Mouse (Mus musculus) liver, embryonic 16.5 days (tissue): ENCODE measurements around the gene Atp6v1g1. TPM values are rescaled to one million over a fixed set of nuclear protein-coding genes. Genes with fewer than 3 reads are reported as not detected.

Experiments used
- ATAC-seq: fragments of 200-750 bp; cut with Nextera tagmentation; 2 replicates; pipeline ENCODE4 v1.8.0; 2017; ENCODE audit warnings: low read depth, mild to moderate bottlenecking, moderate number of reproducible peaks, moderate library complexity
- H3K27ac ChIP-seq: fragments of 300-500 bp; sonication (generic); 2 replicates; pipeline ENCODE4 v1.5.1; 2014; ENCODE audit warnings: mild to moderate bottlenecking, low read length
- H3K27me3 ChIP-seq: fragments of 300-500 bp; sonication (generic); 2 replicates; pipeline ENCODE4 v1.6.1; 2014; ENCODE audit warnings: low read depth, low read length, mixed read lengths; ENCODE audit not compliant: control insufficient read depth, insufficient read depth
- H3K36me3 ChIP-seq: fragments of 300-500 bp; sonication (generic); 2 replicates; pipeline ENCODE4 v1.6.1; 2014; ENCODE audit warnings: mild to moderate bottlenecking; ENCODE audit not compliant: control insufficient read depth, insufficient read depth
- H3K4me1 ChIP-seq: fragments of 300-500 bp; sonication (generic); 2 replicates; pipeline ENCODE4 v1.6.1; 2014; ENCODE audit warnings: low read depth, low read length, mixed read lengths; ENCODE audit not compliant: control insufficient read depth
- H3K4me2 ChIP-seq: fragments of 300-500 bp; sonication (generic); 2 replicates; pipeline ENCODE4 v1.6.1; 2014; ENCODE audit warnings: low read depth, low read length, mixed read lengths
- H3K4me3 ChIP-seq: fragments of 300-500 bp; sonication (generic); 2 replicates; pipeline ENCODE4 v1.5.1; 2014; ENCODE audit warnings: low read depth, mild to moderate bottlenecking, low read length
- H3K9ac ChIP-seq: fragments of 300-500 bp; sonication (generic); 2 replicates; pipeline ENCODE4 v1.6.1; 2014; ENCODE audit warnings: low read depth, low read length
- H3K9me3 ChIP-seq: fragments of 300-500 bp; sonication (generic); replicated peaks from 2 replicates; pipeline ENCODE4 v1.6.1; 2016; ENCODE audit warnings: low read length; ENCODE audit not compliant: control insufficient read depth
- WGBS: fragments of 180-500 bp; shearing (Covaris S2); extraction: QIAGEN DNeasy Blood & Tissue Kit; methylation state at CpG from one replicate; pipeline ENCODE4 v1.1.7; 2014; ENCODE audit not compliant: insufficient replicate concordance; 5-methylcytosine and 5-hydroxymethylcytosine counted together
- polyA plus RNA-seq: library from polyadenylated mRNA; unstranded; fragments of >200 nt; fragmentation: Nextera tagmentation; extraction: Ambion mirVana; gene quantifications from 2 replicates; pipeline ENCODE4 v1.2.1, GENCODE M21; 2015

Gene Atp6v1g1
- polyA plus RNA-seq, 1 experiment from 2014 or later: 123 TPM

DNA sequence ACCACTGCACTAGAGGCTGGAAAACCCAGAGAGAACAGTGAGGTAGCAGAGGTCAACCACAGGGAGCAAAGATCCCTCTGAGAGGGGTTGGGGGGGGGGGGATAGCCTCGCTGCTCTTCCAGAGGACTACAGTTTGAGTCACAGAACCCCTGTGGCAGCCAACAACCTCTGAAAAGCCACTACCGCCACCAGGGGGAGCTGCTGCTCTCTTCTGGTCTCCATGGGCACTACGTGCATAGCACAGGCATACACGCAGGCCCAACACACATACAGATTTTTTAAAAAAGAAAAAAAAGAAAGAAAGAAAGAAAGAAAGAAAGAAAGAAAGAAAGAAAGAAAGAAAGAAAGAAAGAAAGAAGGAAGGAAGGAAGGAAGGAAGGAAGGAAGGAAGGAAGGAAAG, 36.3 kb upstream of the Atp6v1g1 start:
- ATAC-seq: no peak
- Histone ChIP-seq H3K4me1 (no peaks in the 10 kb centered on the region), H3K9me3 (no peaks in the 10 kb centered on the region), H3K4me2 (no peak overlapping the region), H3K4me3 (no peak overlapping the region), H3K9ac (no peak overlapping the region), H3K27ac (no peak overlapping the region), H3K36me3 (no peaks in the 10 kb centered on the region), H3K27me3 (no peaks in the 10 kb centered on the region)
- WGBS: 18% methylated on average over 4 of the region's 4 CpGs

DNA sequence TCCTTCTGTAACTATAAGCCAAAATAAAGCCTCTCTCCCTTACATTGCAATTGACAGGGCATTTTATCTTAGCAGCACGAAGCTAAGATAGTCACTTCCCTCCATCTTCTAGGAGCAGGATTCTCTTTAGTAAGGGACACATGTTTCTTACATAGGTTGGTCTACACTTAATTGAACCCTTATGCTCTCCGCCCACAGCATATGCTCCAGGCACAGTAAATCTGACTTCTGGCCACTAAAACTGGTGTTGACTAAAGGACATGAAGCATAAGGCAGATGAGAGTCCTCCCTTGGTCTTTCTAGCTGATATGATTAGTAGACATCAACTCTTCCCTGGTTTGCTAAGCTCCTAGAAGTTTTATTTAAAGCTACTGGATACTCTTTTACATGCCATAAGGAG, 31.7 kb upstream of the Atp6v1g1 start:
- Histone ChIP-seq H3K9ac (no peak overlapping the region), H3K4me2 (no peak overlapping the region), H3K4me1 (no peaks in the 10 kb centered on the region), H3K36me3 (no peaks in the 10 kb centered on the region), H3K4me3 (no peak overlapping the region), H3K9me3 (no peaks in the 10 kb centered on the region), H3K27ac (no peak overlapping the region), H3K27me3 (no peaks in the 10 kb centered on the region)
- WGBS: 51% methylated on average over 2 of the region's 2 CpGs
- no peak for ATAC-seq

DNA sequence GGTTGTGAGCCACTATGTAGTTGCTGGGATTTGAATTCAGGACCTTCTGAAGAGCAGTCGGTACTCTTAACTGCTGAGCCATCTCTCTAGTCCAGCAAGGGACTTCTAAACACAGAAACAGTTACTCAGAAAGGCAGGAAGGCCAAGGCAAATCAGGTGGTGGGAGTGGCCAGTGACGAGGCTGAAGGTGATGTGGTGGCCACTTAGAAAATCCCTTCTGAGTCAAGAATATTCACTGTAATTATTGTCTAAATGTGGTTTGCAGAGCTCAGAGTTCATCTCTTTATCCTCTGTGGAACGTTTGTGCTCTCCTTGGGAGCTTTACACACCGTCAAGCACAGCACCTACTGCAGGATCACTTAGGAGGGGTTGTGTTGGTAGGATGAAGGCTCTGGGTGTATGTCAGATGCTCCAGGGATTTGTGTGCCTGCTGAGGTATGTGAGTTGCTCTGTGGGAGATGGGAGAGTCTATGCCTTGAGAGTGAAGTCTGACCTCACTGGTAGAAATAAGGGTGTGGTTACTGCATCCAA, 30.1 kb upstream of the Atp6v1g1 start:
- no peaks in the 10 kb centered on the region for H3K27me3 ChIP-seq
- H3K27ac ChIP-seq: no peak overlapping the region
- H3K4me1 ChIP-seq: no peaks in the 10 kb centered on the region
- no peak for ATAC-seq
- no peaks in the 10 kb centered on the region for H3K9me3 ChIP-seq
- 42% methylated on average over 4 of the region's 4 CpGs for WGBS
- H3K36me3 ChIP-seq: no peaks in the 10 kb centered on the region
- H3K4me2 ChIP-seq: no peak overlapping the region
- H3K9ac ChIP-seq: no peak overlapping the region
- H3K4me3 ChIP-seq: no peak overlapping the region

DNA sequence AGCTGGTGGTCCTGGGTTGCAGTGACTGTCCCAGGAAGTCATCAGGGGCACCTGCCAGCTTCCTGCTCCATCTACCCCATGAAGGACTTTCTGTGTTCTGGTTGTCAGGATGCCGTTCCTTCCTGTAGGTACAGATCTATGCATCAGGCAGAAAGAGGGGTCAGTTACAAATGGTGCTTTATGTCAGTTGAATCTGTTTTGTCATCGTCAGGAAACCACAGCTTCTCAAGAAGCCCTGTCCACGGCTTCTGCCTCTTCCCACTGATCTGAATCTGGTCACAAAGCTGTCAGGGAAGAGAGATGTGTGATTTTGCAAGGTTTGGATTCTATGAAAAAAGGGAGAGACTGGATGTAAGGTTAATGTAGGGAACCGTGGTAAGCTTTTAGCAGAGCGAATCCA, 29.6 kb upstream of the Atp6v1g1 start:
- Histone ChIP-seq H3K4me3 (no peak overlapping the region), H3K9me3 (no peaks in the 10 kb centered on the region), H3K27me3 (no peaks in the 10 kb centered on the region), H3K27ac (no peak overlapping the region), H3K36me3 (no peaks in the 10 kb centered on the region), H3K9ac (no peak overlapping the region), H3K4me2 (no peak overlapping the region), H3K4me1 (no peaks in the 10 kb centered on the region)
- 23% methylated on average over 5 of the region's 5 CpGs for WGBS
- ATAC-seq: no peak

DNA sequence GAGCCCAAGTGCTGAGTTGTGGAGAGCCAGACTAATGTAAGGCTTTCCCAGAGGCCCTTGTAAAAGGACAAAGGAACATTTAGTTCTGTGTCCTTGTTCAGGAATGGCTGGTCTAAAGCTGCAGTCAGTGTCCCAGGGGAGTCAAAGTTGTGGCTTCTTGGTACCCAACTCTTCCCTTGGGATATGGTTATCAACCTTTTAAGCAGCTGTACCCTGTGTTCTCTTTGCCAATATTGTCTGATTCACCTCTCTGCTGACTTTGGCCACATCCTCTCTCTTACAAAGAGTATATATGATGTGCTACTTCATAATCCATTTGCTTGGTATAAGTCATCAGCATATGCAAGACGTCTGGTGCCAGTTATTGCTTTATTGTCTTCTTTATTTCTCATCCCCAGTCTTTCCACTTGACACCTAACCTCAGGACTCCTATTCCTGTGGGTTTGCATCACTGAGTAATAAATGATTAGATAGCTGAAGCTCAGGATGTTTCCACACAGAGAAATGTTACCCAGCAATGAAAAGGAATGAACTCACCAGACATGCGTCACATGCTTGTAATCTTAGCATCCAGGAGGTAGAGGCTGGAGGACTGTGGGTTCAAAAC, 22.7 kb upstream of the Atp6v1g1 start:
- H3K36me3 ChIP-seq: no peaks in the 10 kb centered on the region
- WGBS: 50% methylated on average over 2 of the region's 2 CpGs
- no peak overlapping the region for H3K9ac ChIP-seq
- H3K27me3 ChIP-seq: no peaks in the 10 kb centered on the region
- no peaks in the 10 kb centered on the region for H3K9me3 ChIP-seq
- ATAC-seq: no peak
- H3K4me3 ChIP-seq: no peak overlapping the region
- H3K27ac ChIP-seq: no peak overlapping the region
- H3K4me1 ChIP-seq: no peaks in the 10 kb centered on the region
- no peak overlapping the region for H3K4me2 ChIP-seq

DNA sequence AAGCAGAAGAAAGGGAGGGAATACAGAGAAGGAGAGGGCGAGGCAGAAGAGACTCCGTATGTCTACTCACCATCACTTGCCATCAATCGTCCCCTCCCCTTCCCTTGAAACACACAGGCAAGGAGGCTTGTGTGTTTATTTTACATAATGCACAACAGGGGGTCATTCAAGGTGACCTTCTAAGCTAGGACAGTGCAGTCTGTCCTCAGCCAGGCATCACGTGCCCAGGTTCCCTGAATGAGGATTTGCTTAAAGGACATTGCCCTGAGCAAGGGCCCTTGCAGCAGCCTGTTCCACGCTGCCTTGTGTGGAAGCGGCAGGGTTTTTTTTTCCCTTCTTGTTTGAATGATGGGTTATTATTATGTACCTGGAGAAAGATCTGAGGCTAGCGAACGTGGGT, 19.1 kb upstream of the Atp6v1g1 start:
- H3K4me3 ChIP-seq: no peak overlapping the region
- WGBS: 69% methylated on average over 8 of the region's 8 CpGs
- no peaks in the 10 kb centered on the region for H3K27me3 ChIP-seq

DNA sequence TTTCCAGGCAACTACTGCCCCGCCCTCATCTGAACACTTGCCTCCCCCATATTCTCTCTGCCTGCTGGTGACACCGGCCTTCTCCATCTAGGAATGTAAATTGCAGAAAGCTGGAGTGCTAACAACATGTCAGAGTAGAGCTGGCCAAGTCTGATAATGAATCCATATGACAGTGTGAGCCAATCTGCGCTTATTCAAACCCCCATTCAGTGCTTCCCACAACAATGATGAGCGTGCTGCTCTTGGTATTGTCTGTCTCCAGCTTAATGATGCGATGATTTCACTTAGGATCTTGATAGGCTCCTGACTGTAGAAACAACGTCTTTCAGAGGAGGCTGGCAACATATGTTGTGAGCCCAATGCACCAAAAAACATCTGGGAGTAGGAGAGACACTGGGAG, 15.6 kb upstream of the Atp6v1g1 start:
- Histone ChIP-seq H3K4me1 (no peaks in the 10 kb centered on the region), H3K4me2 (no peak overlapping the region), H3K27me3 (no peaks in the 10 kb centered on the region), H3K27ac (no peak overlapping the region), H3K4me3 (no peak overlapping the region), H3K9ac (no peak overlapping the region), H3K36me3 (no peaks in the 10 kb centered on the region), H3K9me3 (no peaks in the 10 kb centered on the region)
- WGBS: 71% methylated on average over 6 of the region's 6 CpGs
- no peak for ATAC-seq

More for the DNA sequence above, 19.1 kb upstream of the Atp6v1g1 start:
- Histone ChIP-seq H3K9me3 (no peaks in the 10 kb centered on the region), H3K9ac (no peak overlapping the region), H3K36me3 (no peaks in the 10 kb centered on the region), H3K4me1 (no peaks in the 10 kb centered on the region), H3K27ac (no peak overlapping the region), H3K4me2 (no peak overlapping the region)
- ATAC-seq: no peak

DNA sequence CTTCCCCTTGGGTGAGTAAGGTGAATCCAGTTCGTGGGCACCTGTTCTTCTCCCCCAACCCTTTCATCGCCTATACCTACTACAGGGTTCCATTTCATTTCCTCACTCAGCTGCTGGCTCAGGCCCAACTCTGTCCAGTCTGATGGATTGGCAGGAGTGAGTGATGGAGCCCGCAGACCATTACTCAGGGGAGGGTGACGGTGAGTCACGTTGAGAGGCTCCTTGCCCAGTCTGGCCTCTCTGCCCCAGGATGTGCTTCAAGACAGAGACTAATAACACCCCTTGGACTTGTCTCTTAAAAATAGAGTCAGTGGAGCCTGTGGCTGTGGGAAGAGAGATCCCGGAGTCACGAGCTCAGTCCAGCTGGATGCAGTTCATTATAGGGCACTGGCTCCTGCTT, 14.2 kb upstream of the Atp6v1g1 start:
- Histone ChIP-seq H3K4me2 (no peak overlapping the region), H3K9me3 (no peaks in the 10 kb centered on the region), H3K4me1 (no peaks in the 10 kb centered on the region), H3K27ac (no peak overlapping the region), H3K36me3 (no peaks in the 10 kb centered on the region), H3K4me3 (no peak overlapping the region), H3K27me3 (no peaks in the 10 kb centered on the region), H3K9ac (no peak overlapping the region)
- no peak for ATAC-seq
- WGBS: 63% methylated on average over 7 of the region's 7 CpGs

DNA sequence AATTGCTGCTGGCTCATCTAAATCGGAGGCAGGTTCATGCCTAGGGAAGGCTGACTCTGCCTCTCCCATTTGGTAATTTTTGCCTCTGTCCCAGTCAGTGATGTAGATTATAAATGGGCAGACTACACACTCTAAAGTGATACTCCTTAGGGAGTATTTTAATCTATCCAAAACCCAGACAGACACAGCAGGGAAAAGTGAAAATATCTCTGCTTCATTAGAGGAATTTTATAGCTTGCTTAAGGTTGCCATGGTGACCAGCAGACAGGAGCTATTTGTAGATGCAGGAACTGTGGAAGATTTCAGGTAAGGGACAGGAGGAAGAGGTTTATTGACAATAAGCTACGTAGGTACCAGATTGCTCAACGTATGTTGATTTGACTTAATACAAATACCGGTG, 7.0 kb upstream of the Atp6v1g1 start:
- Histone ChIP-seq H3K27me3 (no peaks in the 10 kb centered on the region), H3K9ac (no peak overlapping the region), H3K27ac (no peak overlapping the region), H3K4me1 (no peaks in the 10 kb centered on the region), H3K9me3 (no peaks in the 10 kb centered on the region), H3K4me3 (no peak overlapping the region), H3K36me3 (no peaks in the 10 kb centered on the region), H3K4me2 (no peak overlapping the region)
- 63% methylated on average over 4 of the region's 4 CpGs for WGBS
- no peak for ATAC-seq
